Mouse (Mus musculus) forebrain, embryonic 10.5 days (tissue): ENCODE measurements around the gene Lrrc49. TPM values are rescaled to one million over a fixed set of nuclear protein-coding genes. Genes with fewer than 3 reads are reported as not detected.

Experiments used
- DNase-seq: peaks from one replicate; pipeline ENCODE4 v3.0.0-alpha.2; 2017; ENCODE audit warnings: low spot score; ENCODE audit errors: extremely low spot score
- H3K27ac ChIP-seq: fragments of 300-500 bp; sonication (generic); 2 replicates; pipeline ENCODE4 v1.5.1; 2016; ENCODE audit warnings: mild to moderate bottlenecking
- H3K27me3 ChIP-seq: fragments of 300-500 bp; sonication (generic); 2 replicates; pipeline ENCODE4 v1.6.1; 2016; ENCODE audit warnings: mild to moderate bottlenecking; ENCODE audit not compliant: poor library complexity, severe bottlenecking
- H3K36me3 ChIP-seq: fragments of 300-500 bp; sonication (generic); replicated peaks from 2 replicates; pipeline ENCODE4 v1.6.1; 2016; ENCODE audit warnings: mild to moderate bottlenecking, moderate library complexity
- H3K4me1 ChIP-seq: fragments of 300-500 bp; sonication (generic); 2 replicates; pipeline ENCODE4 v1.6.1; 2016
- H3K4me3 ChIP-seq: fragments of 300-500 bp; sonication (generic); 2 replicates; pipeline ENCODE4 v1.5.1; 2016; ENCODE audit warnings: mild to moderate bottlenecking, moderate library complexity
- H3K9me3 ChIP-seq: fragments of 300-500 bp; sonication (generic); 2 replicates; pipeline ENCODE4 v1.6.1; 2016; ENCODE audit warnings: mild to moderate bottlenecking, moderate library complexity
- WGBS: fragments of 180-500 bp; shearing (Covaris S2); methylation state at CpG from one replicate; pipeline ENCODE4 v1.1.7; 2016; 5-methylcytosine and 5-hydroxymethylcytosine counted together
- polyA plus RNA-seq: library from polyadenylated mRNA; unstranded; fragments of >200 nt; fragmentation: Nextera tagmentation; extraction: Ambion mirVana; gene quantifications from 2 replicates; pipeline ENCODE4 v1.2.1, GENCODE M21; 2016

Gene Lrrc49
- polyA plus RNA-seq, 1 experiment from 2014 or later = 31.7 TPM

GRCm38 (mm10) chr9:60546169-60546568, 141.8 kb downstream of the Lrrc49 start:
- H3K27me3 ChIP-seq = no peaks in the 10 kb centered on the region
- 90% methylated on average over 2 of the region's 2 CpGs for WGBS
- no peak overlapping the region for H3K4me3 ChIP-seq
- no peaks in the 10 kb centered on the region for H3K36me3 ChIP-seq
- no peaks in the 10 kb centered on the region for H3K4me1 ChIP-seq
- H3K9me3 ChIP-seq = no peaks in the 10 kb centered on the region
- no peak overlapping the region for H3K27ac ChIP-seq
- DNase-seq = no peak

GRCm38 (mm10) chr9:60545361-60546096, 142.4 kb downstream of the Lrrc49 start:
- 84% methylated on average over 13 of the region's 13 CpGs for WGBS
- no peaks in the 10 kb centered on the region for H3K9me3 ChIP-seq
- no peak for DNase-seq
- no peaks in the 10 kb centered on the region for H3K4me1 ChIP-seq
- no peak overlapping the region for H3K27ac ChIP-seq
- H3K27me3 ChIP-seq = no peaks in the 10 kb centered on the region
- H3K36me3 ChIP-seq = no peaks in the 10 kb centered on the region
- no peak overlapping the region for H3K4me3 ChIP-seq

GRCm38 (mm10) chr9:60543422-60544015, 144.4 kb downstream of the Lrrc49 start:
- no peaks in the 10 kb centered on the region for H3K36me3 ChIP-seq
- H3K27ac ChIP-seq = no peak overlapping the region
- WGBS = 84% methylated on average over 7 of the region's 7 CpGs
- no peaks in the 10 kb centered on the region for H3K9me3 ChIP-seq
- no peak overlapping the region for H3K4me3 ChIP-seq
- no peak for DNase-seq
- no peaks in the 10 kb centered on the region for H3K4me1 ChIP-seq
- H3K27me3 ChIP-seq = no peaks in the 10 kb centered on the region

GRCm38 (mm10) chr9:60530310-60530709, 157.6 kb downstream of the Lrrc49 start:
- no peak overlapping the region for H3K27ac ChIP-seq
- H3K36me3 ChIP-seq = no peaks in the 10 kb centered on the region
- WGBS = 93% methylated on average over 12 of the region's 12 CpGs
- H3K9me3 ChIP-seq = no peaks in the 10 kb centered on the region
- H3K4me3 ChIP-seq = no peak overlapping the region
- peaks cover 7% of the 10 kb centered on the region; the same call in 1 of the 2 replicates for H3K4me1 ChIP-seq
- no peak for DNase-seq
- H3K27me3 ChIP-seq = no peaks in the 10 kb centered on the region

GRCm38 (mm10) chr9:60529348-60530243, 158.4 kb downstream of the Lrrc49 start:
- H3K27ac ChIP-seq = no peak overlapping the region
- no peaks in the 10 kb centered on the region for H3K36me3 ChIP-seq
- peaks cover 12% of the 10 kb centered on the region for H3K4me1 ChIP-seq
- H3K4me3 ChIP-seq = no peak overlapping the region
- no peaks in the 10 kb centered on the region for H3K9me3 ChIP-seq
- WGBS = 91% methylated on average over 10 of the region's 10 CpGs
- no peaks in the 10 kb centered on the region for H3K27me3 ChIP-seq
- DNase-seq = no peak

- H3K27ac ChIP-seq = no peak overlapping the region
- H3K36me3 ChIP-seq = no peaks in the 10 kb centered on the region
- 84% methylated on average over 3 of the region's 3 CpGs for WGBS
- H3K4me3 ChIP-seq = no peak overlapping the region
- no peaks in the 10 kb centered on the region for H3K9me3 ChIP-seq
- DNase-seq = no peak
- H3K27me3 ChIP-seq = peaks cover 5% of the 10 kb centered on the region; the same call in 1 of the 2 replicates
- H3K4me1 ChIP-seq = peaks cover 12% of the 10 kb centered on the region
Measured at GRCm38 (mm10) chr9:60528269-60528668, 159.7 kb downstream of the Lrrc49 start.

GRCm38 (mm10) chr9:60527836-60528235, 160.1 kb downstream of the Lrrc49 start:
- no peaks in the 10 kb centered on the region for H3K36me3 ChIP-seq
- H3K27ac ChIP-seq = no peak overlapping the region
- H3K4me3 ChIP-seq = no peak overlapping the region
- 88% methylated on average over 2 of the region's 2 CpGs for WGBS
- no peak for DNase-seq
- H3K27me3 ChIP-seq = peaks cover 9% of the 10 kb centered on the region; the same call in 1 of the 2 replicates
- peaks cover 12% of the 10 kb centered on the region for H3K4me1 ChIP-seq
- no peaks in the 10 kb centered on the region for H3K9me3 ChIP-seq

- no peak overlapping the region for H3K27ac ChIP-seq
- DNase-seq = no peak
- 82% methylated on average over 5 of the region's 5 CpGs for WGBS
- no peaks in the 10 kb centered on the region for H3K36me3 ChIP-seq
- no peak overlapping the region for H3K4me3 ChIP-seq
- H3K9me3 ChIP-seq = no peaks in the 10 kb centered on the region
- peaks cover 19% of the 10 kb centered on the region for H3K4me1 ChIP-seq
- H3K27me3 ChIP-seq = peaks cover 17% of the 10 kb centered on the region
Measured at GRCm38 (mm10) chr9:60527051-60527450, 160.9 kb downstream of the Lrrc49 start.

GRCm38 (mm10) chr9:60526195-60526594, 161.8 kb downstream of the Lrrc49 start:
- 89% methylated on average over 5 of the region's 5 CpGs for WGBS
- Histone ChIP-seq H3K4me3 (no peak overlapping the region), H3K27me3 (peaks cover 26% of the 10 kb centered on the region), H3K9me3 (no peaks in the 10 kb centered on the region), H3K36me3 (no peaks in the 10 kb centered on the region), H3K27ac (no peak overlapping the region), H3K4me1 (peaks cover 28% of the 10 kb centered on the region)
- no peak for DNase-seq

GRCm38 (mm10) chr9:60521806-60522264, 166.1 kb downstream of the Lrrc49 start, which contains the start of gene Thsd4:
Thsd4 (minus strand) TSS chr9:60522046.
- Histone ChIP-seq H3K27me3 (peaks cover 69% of the 10 kb centered on the region), H3K4me3 (peak within 1 kb of the TSS; percentile 67), H3K36me3 (no peaks in the 10 kb centered on the region), H3K27ac (peak within 1 kb of the TSS; percentile 82), H3K4me1 (peaks cover 66% of the 10 kb centered on the region), H3K9me3 (no peaks in the 10 kb centered on the region)
- WGBS = under 1% methylated on average over 51 of the region's 51 CpGs
- peak; percentile 74 for DNase-seq

- WGBS = 37% methylated on average over 5 of the region's 5 CpGs
- Histone ChIP-seq H3K4me1 (peaks cover 68% of the 10 kb centered on the region), H3K27ac (no peak overlapping the region; the same call in 1 of the 2 replicates), H3K36me3 (no peaks in the 10 kb centered on the region), H3K27me3 (peaks cover 76% of the 10 kb centered on the region), H3K9me3 (no peaks in the 10 kb centered on the region), H3K4me3 (peak overlapping the region; percentile 67)
- DNase-seq = no peak
Measured at GRCm38 (mm10) chr9:60521143-60521542, 166.8 kb downstream of the Lrrc49 start.

- Histone ChIP-seq H3K27me3 (peaks cover 82% of the 10 kb centered on the region), H3K4me3 (no peak overlapping the region), H3K27ac (no peak overlapping the region), H3K36me3 (no peaks in the 10 kb centered on the region), H3K4me1 (peaks cover 59% of the 10 kb centered on the region), H3K9me3 (no peaks in the 10 kb centered on the region)
- WGBS = 37% methylated on average over 3 of the region's 3 CpGs
- no peak for DNase-seq
Measured at GRCm38 (mm10) chr9:60519601-60520000, 168.4 kb downstream of the Lrrc49 start.
